Mouse (Mus musculus) small intestine, adult 2 months (tissue): ENCODE results near the gene Shq1.

Experiments used
- CTCF ChIP-seq: fragments of 200-500 bp; IDR thresholded peaks from 2 replicates; pipeline ENCODE4 v1.5.1; 2012; ENCODE audit warnings: low read depth, mild to moderate bottlenecking, control low read depth, inconsistent platforms, low read length, moderate library complexity, mixed read lengths; ENCODE audit not compliant: insufficient replicate concordance, insufficient read length; ENCODE audit errors: extremely low read depth
- POLR2A ChIP-seq: fragments of 200-500 bp; IDR thresholded peaks from 2 replicates; pipeline ENCODE4 v1.6.1; 2012; ENCODE audit warnings: low read depth, mild to moderate bottlenecking, control low read depth, inconsistent platforms, low read length, moderate library complexity

GRCm38 (mm10) chr6:100588876-100589275 is 82.1 kb downstream of the Shq1 start:
- TF ChIP-seq POLR2A (no peak), CTCF (no peak)
